Mouse (Mus musculus): ENCODE measurements at regions not wholly inside any gene's neighbourhood (a gene's known extent, or its start where the extent isn't known, plus 50 kb on each side); places are given as distances from the start of the nearest gene placed in this dataset.
"Not testable (repeated sequence)": the region's sequence is repeated elsewhere in the genome, so short reads cannot be mapped to it uniquely, and the experiment has no call there.

GRCm38 (mm10) chr11:24293209-24293608 is 215.4 kb downstream of the Bcl11a start:
- no peak for ATAC-seq (ENCODE audit: extremely low read depth, insufficient number of reproducible peaks, low FRiP score, poor library complexity, severe bottlenecking)

- no peak for ATAC-seq (ENCODE audit: extremely low read depth, insufficient number of reproducible peaks, low FRiP score, poor library complexity, severe bottlenecking)
Measured at GRCm38 (mm10) chr11:24293860-24294531, 216.1 kb downstream of the Bcl11a start.

- no peak for ATAC-seq (ENCODE audit: extremely low read depth, insufficient number of reproducible peaks, low FRiP score, poor library complexity, severe bottlenecking)
Measured at GRCm38 (mm10) chr11:24296893-24297624, 219.2 kb downstream of the Bcl11a start.

- ATAC-seq (ENCODE audit: extremely low read depth, insufficient number of reproducible peaks, low FRiP score, poor library complexity, severe bottlenecking), result no peak
Measured at GRCm38 (mm10) chr11:24297763-24298162, 219.9 kb downstream of the Bcl11a start.

GRCm38 (mm10) chr11:24300351-24300750 is 222.5 kb downstream of the Bcl11a start:
- ATAC-seq (ENCODE audit: extremely low read depth, insufficient number of reproducible peaks, low FRiP score, poor library complexity, severe bottlenecking), result no peak

GRCm38 (mm10) chr11:24301201-24301600 is 223.3 kb downstream of the Bcl11a start:
- ATAC-seq (ENCODE audit: extremely low read depth, insufficient number of reproducible peaks, low FRiP score, poor library complexity, severe bottlenecking), result no peak

- ATAC-seq (ENCODE audit: extremely low read depth, insufficient number of reproducible peaks, low FRiP score, poor library complexity, severe bottlenecking), result no peak
Measured at GRCm38 (mm10) chr11:24305145-24305553, 227.3 kb downstream of the Bcl11a start.

- ATAC-seq (ENCODE audit: extremely low read depth, insufficient number of reproducible peaks, low FRiP score, poor library complexity, severe bottlenecking), result no peak
Measured at GRCm38 (mm10) chr11:24305691-24306090, 227.8 kb downstream of the Bcl11a start.

GRCm38 (mm10) chr11:24306101-24306500 is 228.2 kb downstream of the Bcl11a start:
- no peak for ATAC-seq (ENCODE audit: extremely low read depth, insufficient number of reproducible peaks, low FRiP score, poor library complexity, severe bottlenecking)

- no peak for ATAC-seq (ENCODE audit: extremely low read depth, insufficient number of reproducible peaks, low FRiP score, poor library complexity, severe bottlenecking)
Measured at GRCm38 (mm10) chr11:24307601-24308252, 229.9 kb downstream of the Bcl11a start.

- ATAC-seq (ENCODE audit: extremely low read depth, insufficient number of reproducible peaks, low FRiP score, poor library complexity, severe bottlenecking), result no peak
Measured at GRCm38 (mm10) chr11:24308253-24308633, 230.4 kb downstream of the Bcl11a start.

GRCm38 (mm10) chr11:24314046-24314445 is 236.2 kb downstream of the Bcl11a start:
- ATAC-seq (ENCODE audit: extremely low read depth, insufficient number of reproducible peaks, low FRiP score, poor library complexity, severe bottlenecking), result no peak

- ATAC-seq (ENCODE audit: extremely low read depth, insufficient number of reproducible peaks, low FRiP score, poor library complexity, severe bottlenecking), result no peak
Measured at GRCm38 (mm10) chr11:24315582-24315981, 237.7 kb downstream of the Bcl11a start.

GRCm38 (mm10) chr11:24316198-24316597 is 238.3 kb downstream of the Bcl11a start:
- ATAC-seq (ENCODE audit: extremely low read depth, insufficient number of reproducible peaks, low FRiP score, poor library complexity, severe bottlenecking), result no peak

- no peak for ATAC-seq (ENCODE audit: extremely low read depth, insufficient number of reproducible peaks, low FRiP score, poor library complexity, severe bottlenecking)
Measured at GRCm38 (mm10) chr11:24317989-24318735, 240.3 kb downstream of the Bcl11a start.

- ATAC-seq (ENCODE audit: extremely low read depth, insufficient number of reproducible peaks, low FRiP score, poor library complexity, severe bottlenecking), result no peak
Measured at GRCm38 (mm10) chr11:24319222-24319621, 241.4 kb downstream of the Bcl11a start.

- not testable (repeated sequence) for ATAC-seq (ENCODE audit: extremely low read depth, insufficient number of reproducible peaks, low FRiP score, poor library complexity, severe bottlenecking)
Measured at GRCm38 (mm10) chr11:24322412-24322811, 244.6 kb downstream of the Bcl11a start.

- no peak for ATAC-seq (ENCODE audit: extremely low read depth, insufficient number of reproducible peaks, low FRiP score, poor library complexity, severe bottlenecking)
Measured at GRCm38 (mm10) chr11:24328481-24328880, 250.6 kb downstream of the Bcl11a start.

GRCm38 (mm10) chr11:24330366-24331124 is 252.7 kb downstream of the Bcl11a start:
- ATAC-seq (ENCODE audit: extremely low read depth, insufficient number of reproducible peaks, low FRiP score, poor library complexity, severe bottlenecking), result no peak

Data from neutrophil, adult 5-6 weeks (primary cell).